Mouse (Mus musculus) leukemia stem cell, adult 10-12 weeks (primary cell): ENCODE measurements around the gene 1110017D15Rik. TPM values are rescaled to one million over a fixed set of nuclear protein-coding genes. Genes with fewer than 3 reads are reported as not detected.

Source experiments
- polyA plus RNA-seq: library from polyadenylated mRNA; stranded (reverse); fragments of >175 nt; gene quantifications from 2 replicates; pipeline ENCODE4 v1.2.3, GENCODE M21; 2012; ENCODE audit warnings: low replicate concordance

The 1110017D15Rik gene
- not detected in 2 replicates for polyA plus RNA-seq

DNA sequence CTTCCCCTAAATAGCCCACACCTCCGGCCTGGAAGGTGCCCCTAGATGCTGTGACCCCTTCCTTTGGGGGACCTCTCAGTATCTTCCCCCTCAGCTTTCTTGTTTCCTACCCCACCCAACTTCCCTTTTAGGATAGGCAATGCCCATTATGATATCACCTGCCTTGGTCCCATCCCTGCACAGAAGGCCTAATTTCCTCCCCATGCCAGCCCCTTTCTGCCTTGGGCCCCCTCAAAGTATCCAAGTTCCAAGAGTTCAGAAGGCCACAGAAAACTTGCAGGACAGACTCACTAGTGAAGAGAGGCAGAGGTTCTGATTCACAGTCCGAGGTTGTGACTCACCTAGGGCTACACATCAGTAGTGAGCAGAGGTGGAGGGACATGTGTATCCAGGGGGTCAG is at the start of gene 1110017D15Rik:
Gene 1110017D15Rik, minus strand, starts transcription at position 101 of the 400 bp plus-strand sequence.

DNA sequence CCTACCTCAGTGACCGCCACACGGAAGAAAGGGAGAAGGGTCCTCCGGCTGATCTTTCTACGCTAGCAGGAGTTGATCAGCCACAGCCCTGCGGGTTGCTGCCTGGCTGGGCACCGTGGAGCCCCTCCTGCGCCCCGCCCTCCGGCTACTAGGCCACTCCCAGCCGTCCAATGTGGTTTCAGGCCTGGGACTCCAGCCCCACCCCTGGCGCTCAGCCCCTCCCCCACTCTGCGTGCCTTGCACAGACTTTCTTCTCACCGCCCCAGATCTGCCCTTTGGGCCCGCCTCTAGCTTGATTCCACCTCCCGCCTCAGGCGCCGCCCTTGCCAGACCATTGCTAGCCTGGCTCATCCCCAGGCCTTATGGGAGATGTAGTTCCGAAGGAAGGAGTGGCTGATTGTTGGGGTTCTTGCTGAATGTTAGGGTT is 14.1 kb downstream of the 1110017D15Rik start, which contains the start of gene AI464131:
Gene AI464131, minus strand, starts transcription at position 91 of the 427 bp plus-strand sequence.

DNA sequence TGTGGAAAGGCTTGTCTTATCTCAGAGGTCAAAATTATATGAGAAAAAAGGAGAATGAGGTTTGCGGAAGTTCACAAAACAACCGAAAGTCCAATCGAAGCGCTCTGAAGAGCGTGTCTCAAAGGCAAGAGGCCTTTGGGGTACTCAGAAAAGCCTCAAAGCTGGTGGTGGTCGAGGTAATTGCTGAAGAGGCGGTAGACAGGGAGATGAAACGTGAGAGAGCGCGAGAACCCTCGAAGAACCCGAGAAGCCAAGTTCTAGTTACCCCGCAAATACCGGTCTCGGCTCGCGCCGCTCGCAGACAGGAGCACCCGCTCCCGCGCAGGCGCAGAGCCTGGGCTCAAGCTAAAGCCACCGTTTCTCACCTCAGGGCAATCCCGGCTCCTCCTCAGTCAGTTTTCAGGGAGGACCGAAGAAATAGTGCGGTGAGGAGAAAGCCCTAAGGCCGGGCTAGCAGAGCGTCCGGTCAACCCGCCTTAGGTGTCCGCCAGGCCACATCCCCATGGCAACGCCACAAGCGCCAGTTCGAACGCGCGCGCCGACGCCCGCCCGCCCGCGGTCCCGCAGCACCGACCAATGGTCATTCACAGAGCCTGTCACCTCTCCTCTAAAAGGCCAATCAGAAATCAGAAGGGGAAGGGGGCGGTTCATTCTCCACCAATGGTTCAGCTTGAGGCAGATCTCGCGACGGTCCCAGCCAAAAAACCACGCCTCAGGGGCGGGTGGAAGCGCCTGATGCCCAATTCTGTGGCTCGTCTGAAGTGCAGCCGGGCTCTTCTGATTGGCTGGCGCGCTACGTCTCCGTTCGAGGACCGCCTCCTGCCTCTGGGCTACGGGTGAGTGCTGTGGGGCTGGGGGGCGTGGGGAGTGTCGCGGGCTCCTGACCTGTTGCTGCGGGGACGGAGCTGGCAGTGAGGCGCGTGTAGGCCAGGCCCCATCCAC is 52.5 kb downstream of the 1110017D15Rik start, which contains the start of the genes Kif24 and Nudt2:
Gene Kif24, minus strand, starts transcription at position 543 of the 942 bp plus-strand sequence.
Gene Nudt2, plus strand, starts transcription at position 807 of the 942 bp plus-strand sequence.

Other genes with a start within 250 kb of the 1110017D15Rik start
- 1,197 and 1,815 TPM in 2 replicates for gene Ubap2, start 242.2 kb downstream of the 1110017D15Rik start, polyA plus RNA-seq
- 32.4 and 47.0 TPM in 2 replicates for gene Dcaf12, start 202.4 kb downstream of the 1110017D15Rik start, polyA plus RNA-seq
- gene Ubap1, start 168.3 kb downstream of the 1110017D15Rik start, polyA plus RNA-seq: 11.0 and 19.1 TPM in 2 replicates
- gene Kif24, start 52.4 kb downstream of the 1110017D15Rik start, polyA plus RNA-seq: 2.5 and 6.9 TPM in 2 replicates
- 8.1 TPM in 1 of 2 replicates, not detected in the other for gene Nudt2, start 52.2 kb downstream of the 1110017D15Rik start, polyA plus RNA-seq
- gene AI464131, start 14.3 kb downstream of the 1110017D15Rik start, polyA plus RNA-seq: 0.07 and 0.09 TPM in 2 replicates
- 13.1 and 23.3 TPM in 2 replicates for gene Fam219a, start 52.2 kb upstream of the 1110017D15Rik start, polyA plus RNA-seq
- gene Dnaic1, start 52.4 kb upstream of the 1110017D15Rik start, polyA plus RNA-seq: not detected in 2 replicates
- 0.56 and 1.2 TPM in 2 replicates for gene Enho, start 123.0 kb upstream of the 1110017D15Rik start, polyA plus RNA-seq
- 1.5 and 3.0 TPM in 2 replicates for gene Cntfr, start 179.8 kb upstream of the 1110017D15Rik start, polyA plus RNA-seq
- gene Il11ra1, start 182.7 kb upstream of the 1110017D15Rik start, polyA plus RNA-seq: 3.5 and 11.0 TPM in 2 replicates
- 83.7 and 109 TPM in 2 replicates for gene Rpp25l, start 196.2 kb upstream of the 1110017D15Rik start, polyA plus RNA-seq
- 55.0 and 127 TPM in 2 replicates for gene Dctn3, start 205.8 kb upstream of the 1110017D15Rik start, polyA plus RNA-seq
- gene Arid3c, start 213.8 kb upstream of the 1110017D15Rik start, polyA plus RNA-seq: not detected in 2 replicates
- gene Galt, start 237.9 kb upstream of the 1110017D15Rik start, polyA plus RNA-seq: 8.2 and 24.0 TPM in 2 replicates
- 29.1 and 58.6 TPM in 2 replicates for gene Sigmar1, start 238.8 kb upstream of the 1110017D15Rik start, polyA plus RNA-seq